Mouse (Mus musculus): Measurements from ENCODE around the gene Rab5c. TPM values are rescaled to one million over a fixed set of nuclear protein-coding genes. Genes with fewer than 3 reads are reported as not detected.

The Rab5c gene
- total and polyA plus RNA-seq, 3 experiments: 249 to 263 TPM; not detected in 1

- H3K27me3 ChIP-seq (ENCODE audit: control insufficient read depth in 1 of 2, insufficient read depth in 2 of 2, low read length in 2 of 2): no peaks in the 10 kb centered on the region
- peaks cover 86% of the 10 kb centered on the region for H3K79me2 ChIP-seq (ENCODE audit: control insufficient read depth, insufficient read depth, low read length, poor library complexity)
- H3K9ac ChIP-seq (ENCODE audit: control insufficient read depth, low read depth, low read length, poor library complexity, severe bottlenecking): no peak overlapping the region
- H3K27ac ChIP-seq (ENCODE audit: control insufficient read depth, low read depth, low read length): no peak overlapping the region
- peaks cover 8 to 33% of the 10 kb centered on the region in 2 experiments for H3K4me1 ChIP-seq (ENCODE audit: control insufficient read depth in 1 of 2, insufficient read depth in 2 of 2, low read length in 2 of 2)
- H3K4me3 ChIP-seq (ENCODE audit: control insufficient read depth in 1 of 2, insufficient read depth in 1 of 2, low read depth in 2 of 2, low read length in 2 of 2): no peak overlapping the region
- H3K36me3 ChIP-seq (ENCODE audit: control insufficient read depth in 1 of 2, insufficient read depth in 2 of 2, low read length in 2 of 2): peaks cover 11 to 54% of the 10 kb centered on the region in 2 experiments
- DNase-seq (ENCODE audit: low read depth, low spot score): no peak
- H3K9me3 ChIP-seq (replicated peaks; ENCODE audit: insufficient read depth, low read length): no peaks in the 10 kb centered on the region
- no peak for TF ChIP-seq NRF1 (IDR thresholded peaks at IDR 0.05; ENCODE audit: insufficient read depth, low read depth, low read length, poor library complexity, severe bottlenecking)
- no peak for TF ChIP-seq ETS1 (IDR thresholded peaks at IDR 0.05; ENCODE audit: low read depth, low read length)
- TF ChIP-seq ZKSCAN1 (IDR thresholded peaks at IDR 0.05; ENCODE audit: low read depth, low read length): no peak
- no peak for TF ChIP-seq TCF12 (IDR thresholded peaks at IDR 0.05; ENCODE audit: low read depth, low read length)
- TF ChIP-seq CHD2 (IDR thresholded peaks at IDR 0.05; ENCODE audit: low read length): no peak
- no peak for TF ChIP-seq EP300 (IDR thresholded peaks at IDR 0.05; ENCODE audit: low read depth in 1 of 2, low read length in 2 of 2)
- TF ChIP-seq MAZ (IDR thresholded peaks at IDR 0.05; ENCODE audit: low read depth, low read length): no peak
- TF ChIP-seq POLR2AphosphoS2 (IDR thresholded peaks at IDR 0.05; ENCODE audit: low read length): no peak
- TF ChIP-seq ELF1 (IDR thresholded peaks at IDR 0.05; ENCODE audit: low read depth, low read length): no peak
- TF ChIP-seq GATA1 (IDR thresholded peaks at IDR 0.05; ENCODE audit: low read depth, low read length): no peak
- no peak for TF ChIP-seq CHD1 (IDR thresholded peaks at IDR 0.05; ENCODE audit: low read depth, low read length)
- TF ChIP-seq ZC3H11A (IDR thresholded peaks at IDR 0.05; ENCODE audit: low read depth, low read length): no peak
- TF ChIP-seq E2F4 (IDR thresholded peaks at IDR 0.05; ENCODE audit: borderline replicate concordance, low read depth, low read length): no peak
Measured at GRCm38 (mm10) chr11:100730477-100731205, 7.4 kb downstream of the Rab5c start.

GRCm38 (mm10) chr11:100729976-100730375 is 8.0 kb downstream of the Rab5c start:
- H3K27ac ChIP-seq (ENCODE audit: control insufficient read depth, low read depth, low read length): no peak overlapping the region
- H3K4me1 ChIP-seq (ENCODE audit: control insufficient read depth in 1 of 2, insufficient read depth in 2 of 2, low read length in 2 of 2): peaks cover 12 to 33% of the 10 kb centered on the region in 2 experiments
- TF ChIP-seq E2F4 (IDR thresholded peaks at IDR 0.05; ENCODE audit: borderline replicate concordance, low read depth, low read length) (0 out of 2 replicates have a peak, but pooled peaks have one; percentile 52), TAL1 (IDR thresholded peaks at IDR 0.05; ENCODE audit: low read length) (no peak)
- H3K9me3 ChIP-seq (replicated peaks; ENCODE audit: insufficient read depth, low read length): no peaks in the 10 kb centered on the region
- H3K36me3 ChIP-seq (ENCODE audit: control insufficient read depth in 1 of 2, insufficient read depth in 2 of 2, low read length in 2 of 2): peaks cover 14 to 56% of the 10 kb centered on the region in 2 experiments
- no peak overlapping the region for H3K4me3 ChIP-seq (ENCODE audit: control insufficient read depth in 1 of 2, insufficient read depth in 1 of 2, low read depth in 2 of 2, low read length in 2 of 2)
- H3K27me3 ChIP-seq (ENCODE audit: control insufficient read depth in 1 of 2, insufficient read depth in 2 of 2, low read length in 2 of 2): no peaks in the 10 kb centered on the region
- DNase-seq (ENCODE audit: low read depth, low spot score): peak; percentile 61
- no peak overlapping the region for H3K9ac ChIP-seq (ENCODE audit: control insufficient read depth, low read depth, low read length, poor library complexity, severe bottlenecking)
- H3K79me2 ChIP-seq (ENCODE audit: control insufficient read depth, insufficient read depth, low read length, poor library complexity): peaks cover 84% of the 10 kb centered on the region
